Mouse (Mus musculus) kidney, postnatal 36 days (tissue): Measurements from ENCODE around the gene 5031439G07Rik.
A peak's percentile ranks its signal among the peaks of the same experiment; 100 is the strongest.
"Not testable (repeated sequence)": the region's sequence is repeated elsewhere in the genome, so short reads cannot be mapped to it uniquely, and the experiment has no call there.

Source experiments
- DNase-seq, 2 experiments: peaks; one replicate each; pipeline ENCODE4 v3.0.0; 2021 to 2022; ENCODE audit warnings: mixed read lengths in 2 of 2

Gene 5031439G07Rik

GRCm38 (mm10) chr15:84948990-84949389, 39.4 kb downstream of the 5031439G07Rik start:
- DNase-seq, result no peak

GRCm38 (mm10) chr15:84944319-84944718, 44.0 kb downstream of the 5031439G07Rik start:
- DNase-seq, result no peak

DNA sequence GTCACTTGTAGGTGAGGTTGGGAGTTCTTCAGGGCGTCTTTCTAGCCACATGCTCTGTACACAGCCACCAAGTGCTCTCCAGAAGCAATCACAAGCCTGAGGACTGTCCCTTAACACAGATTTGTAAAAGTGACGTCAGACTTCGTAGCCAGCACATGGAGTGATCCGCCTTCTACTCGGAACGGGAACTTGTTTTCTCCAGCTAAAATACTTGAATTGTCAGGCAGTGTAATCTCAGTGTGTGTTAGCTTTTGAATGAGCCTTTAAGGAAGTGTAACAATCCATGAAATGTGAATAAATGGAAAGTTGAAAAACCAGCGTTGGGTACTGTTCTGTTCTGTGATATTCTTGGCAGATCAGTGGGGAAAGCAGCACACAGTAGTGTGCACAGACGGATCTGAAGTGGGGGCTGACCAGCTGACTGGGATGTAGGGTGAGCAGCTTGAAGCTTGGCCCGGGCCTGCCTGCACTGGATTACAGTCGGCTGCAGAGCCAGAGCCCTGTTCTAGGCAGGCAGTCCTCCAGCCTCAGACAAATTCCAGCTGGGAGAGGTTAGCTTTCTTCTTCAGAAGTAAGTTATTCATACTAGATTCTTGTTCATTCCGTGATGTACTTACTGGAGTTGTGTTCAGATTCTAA, 45.6 kb downstream of the 5031439G07Rik start:
- DNase-seq, result no peak

DNA sequence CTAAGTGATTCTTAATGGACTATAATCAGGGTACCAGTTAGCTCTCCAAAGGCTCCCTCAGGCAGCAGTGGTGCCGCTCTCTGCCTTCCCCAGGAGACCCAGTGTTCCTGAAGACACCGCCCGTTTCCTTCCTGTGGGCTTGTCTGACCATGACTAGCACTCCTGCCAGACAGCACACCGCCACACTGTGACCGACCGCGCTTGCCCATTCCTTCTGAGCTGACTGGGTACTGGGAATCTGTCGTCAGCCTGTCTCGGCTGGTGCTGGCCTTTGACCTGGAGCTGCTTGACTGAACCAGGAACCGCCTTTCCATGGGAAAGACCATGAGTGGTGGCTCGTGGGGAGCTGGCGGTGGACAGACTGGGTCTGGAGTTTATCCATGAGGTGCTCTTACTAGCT, 48.2 kb downstream of the 5031439G07Rik start:
- peak; percentile 83 to 86 for DNase-seq

GRCm38 (mm10) chr15:84934901-84935300, 53.5 kb downstream of the 5031439G07Rik start:
- no peak for DNase-seq

GRCm38 (mm10) chr15:84932351-84932750, 56.0 kb downstream of the 5031439G07Rik start:
- DNase-seq, result no peak

GRCm38 (mm10) chr15:84925495-84926018, 62.8 kb downstream of the 5031439G07Rik start:
- peak in 1 of 2 experiments; percentile 46 for DNase-seq

DNA sequence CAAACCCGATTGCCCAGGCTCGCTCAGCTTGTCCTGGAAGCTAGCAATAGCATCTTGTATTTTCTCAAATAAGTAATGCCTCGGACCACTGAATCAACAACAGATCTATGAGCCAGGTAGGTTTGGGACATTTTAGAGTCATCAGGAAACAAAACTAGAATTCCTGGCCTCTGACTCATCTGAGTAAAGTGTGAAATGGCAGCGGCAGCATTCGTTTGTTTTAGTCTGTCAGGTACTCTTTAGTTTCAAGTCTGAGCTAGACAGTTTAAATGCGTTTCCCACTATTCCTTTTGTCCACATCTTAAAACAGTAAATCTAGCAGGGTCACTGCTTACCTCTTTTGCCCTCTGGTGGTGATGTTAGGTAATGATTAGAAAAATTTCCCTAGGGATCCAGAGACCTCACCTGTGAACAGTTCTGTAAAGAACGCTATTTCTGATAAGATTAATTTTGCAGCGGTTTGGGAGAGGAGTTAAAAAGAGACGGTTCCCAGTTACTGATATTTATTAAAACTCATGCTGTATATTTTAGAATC, 63.5 kb downstream of the 5031439G07Rik start:
- DNase-seq, result peak; percentile 5 to 65

GRCm38 (mm10) chr15:84923508-84924181, 64.7 kb downstream of the 5031439G07Rik start:
- DNase-seq, result peak; percentile 69 to 81

GRCm38 (mm10) chr15:84922884-84923507, 65.4 kb downstream of the 5031439G07Rik start, which contains the start of gene Nup50:
TSS of gene Nup50 (plus strand) at chr15:84923411.
- peak; percentile 100 for DNase-seq

GRCm38 (mm10) chr15:84919938-84920337, 68.4 kb downstream of the 5031439G07Rik start, which contains the start of gene Gm29666:
TSS of gene Gm29666 (minus strand) at chr15:84920038.
- no peak for DNase-seq

GRCm38 (mm10) chr15:84913201-84913600, 75.2 kb downstream of the 5031439G07Rik start:
- no peak for DNase-seq

- DNase-seq, result no peak
Observed at GRCm38 (mm10) chr15:84903843-84904385, 84.4 kb downstream of the 5031439G07Rik start.

- no peak for DNase-seq
Observed at GRCm38 (mm10) chr15:84898077-84898476, 90.3 kb downstream of the 5031439G07Rik start.

GRCm38 (mm10) chr15:84896664-84897063, 91.7 kb downstream of the 5031439G07Rik start:
- no peak for DNase-seq

DNA sequence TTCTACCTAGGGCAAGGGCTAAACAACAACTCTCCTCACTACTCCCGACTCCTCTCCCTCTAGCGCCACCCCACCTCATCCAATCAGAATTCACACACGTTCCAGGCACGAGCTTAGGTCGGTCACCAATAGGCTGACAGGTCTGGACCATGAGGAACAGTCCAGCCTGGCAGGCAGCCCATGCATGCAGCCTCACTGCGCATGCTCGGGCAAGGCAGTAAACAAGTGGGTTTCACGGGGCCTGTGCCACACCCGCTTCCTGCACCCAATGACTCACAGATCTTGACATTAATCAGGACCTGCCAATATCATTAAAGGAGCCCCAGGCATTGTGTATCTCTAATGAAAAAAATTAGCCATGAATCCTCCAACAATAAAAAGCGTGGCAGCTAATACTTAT, 92.1 kb downstream of the 5031439G07Rik start:
- not testable (repeated sequence) for DNase-seq
